Mouse (Mus musculus): ENCODE measurements around the gene Tmem256. TPM values are rescaled to one million over a fixed set of nuclear protein-coding genes. Genes with fewer than 3 reads are reported as not detected.

Tmem256 gene
- polyA plus RNA-seq, 1 experiment from 2014 or later = 314 TPM

- ATAC-seq (ENCODE audit: low FRiP score) = peak; percentile 18
- H3K36me3 ChIP-seq = no peaks in the 10 kb centered on the region
- peak overlapping the region; percentile 83 for H3K4me2 ChIP-seq (replicated peaks)
- peaks cover 24% of the 10 kb centered on the region for H3K27me3 ChIP-seq
- peaks cover 27% of the 10 kb centered on the region for H3K4me1 ChIP-seq
- H3K9ac ChIP-seq = peak overlapping the region; percentile 52
- peak overlapping the region; percentile 42 for H3K27ac ChIP-seq
- WGBS = under 1% methylated on average over 18 of the region's 18 CpGs
- H3K4me3 ChIP-seq = peak overlapping the region; percentile 44
- H3K9me3 ChIP-seq (replicated peaks) = no peaks in the 10 kb centered on the region
These were observed 42.2 kb downstream of the Tmem256 start for GRCm38 (mm10) chr11:69880506-69880852.

GRCm38 (mm10) chr11:69880853-69881603 is 42.7 kb downstream of the Tmem256 start, which contains the start of gene Kctd11:
Gene Kctd11, minus strand, starts transcription at chr11:69881406.
- H3K4me1 ChIP-seq = peaks cover 27% of the 10 kb centered on the region

GRCm38 (mm10) chr11:69881787-69882670 is 43.7 kb downstream of the Tmem256 start:
- peak overlapping the region; percentile 83 for H3K4me2 ChIP-seq (replicated peaks)
- peaks cover 26% of the 10 kb centered on the region for H3K4me1 ChIP-seq
- H3K9me3 ChIP-seq (replicated peaks) = no peaks in the 10 kb centered on the region
- H3K36me3 ChIP-seq = no peaks in the 10 kb centered on the region
- 65% methylated on average over 21 of the region's 21 CpGs for WGBS
- peak overlapping the region; percentile 52; the same call in 1 of the 2 replicates for H3K9ac ChIP-seq
- peak overlapping the region; percentile 44 for H3K4me3 ChIP-seq
- peaks cover 24% of the 10 kb centered on the region for H3K27me3 ChIP-seq
- no peak for ATAC-seq (ENCODE audit: low FRiP score)
- peak overlapping the region; percentile 42; the same call in 1 of the 2 replicates for H3K27ac ChIP-seq

More at GRCm38 (mm10) chr11:69880853-69881603, 42.7 kb downstream of the Tmem256 start, which contains the start of gene Kctd11:
- Histone ChIP-seq H3K27ac (peak within 1 kb of the TSS; percentile 42), H3K4me3 (peak within 1 kb of the TSS; percentile 44), H3K9ac (peak within 1 kb of the TSS; percentile 52), H3K4me2 (replicated peaks) (peak within 1 kb of the TSS; percentile 83), H3K27me3 (peaks cover 24% of the 10 kb centered on the region), H3K36me3 (no peaks in the 10 kb centered on the region), H3K9me3 (replicated peaks) (no peaks in the 10 kb centered on the region)
- under 1% methylated on average over 46 of the region's 46 CpGs for WGBS
- peak; percentile 64 for ATAC-seq (ENCODE audit: low FRiP score)

GRCm38 (mm10) chr11:69883066-69883465 is 44.8 kb downstream of the Tmem256 start:
- 60% methylated on average over 4 of the region's 4 CpGs for WGBS
- no peak overlapping the region for H3K4me2 ChIP-seq (replicated peaks)
- no peak overlapping the region for H3K4me3 ChIP-seq
- peaks cover 22% of the 10 kb centered on the region for H3K4me1 ChIP-seq
- no peak overlapping the region for H3K27ac ChIP-seq
- ATAC-seq (ENCODE audit: low FRiP score) = no peak
- no peaks in the 10 kb centered on the region for H3K36me3 ChIP-seq
- no peaks in the 10 kb centered on the region for H3K9me3 ChIP-seq (replicated peaks)
- H3K9ac ChIP-seq = no peak overlapping the region
- peaks cover 24% of the 10 kb centered on the region for H3K27me3 ChIP-seq

GRCm38 (mm10) chr11:69883527-69884151 is 45.3 kb downstream of the Tmem256 start:
- no peak overlapping the region for H3K4me2 ChIP-seq (replicated peaks)
- no peak overlapping the region for H3K4me3 ChIP-seq
- H3K9ac ChIP-seq = no peak overlapping the region
- H3K36me3 ChIP-seq = no peaks in the 10 kb centered on the region
- WGBS = 89% methylated on average over 8 of the region's 8 CpGs
- no peak overlapping the region for H3K27ac ChIP-seq
- H3K27me3 ChIP-seq = peaks cover 24% of the 10 kb centered on the region
- peaks cover 18% of the 10 kb centered on the region for H3K4me1 ChIP-seq
- H3K9me3 ChIP-seq (replicated peaks) = no peaks in the 10 kb centered on the region
- no peak for ATAC-seq (ENCODE audit: low FRiP score)

- no peak overlapping the region for H3K27ac ChIP-seq
- H3K36me3 ChIP-seq = no peaks in the 10 kb centered on the region
- peaks cover 17% of the 10 kb centered on the region for H3K4me1 ChIP-seq
- no peak overlapping the region for H3K4me2 ChIP-seq (replicated peaks)
- ATAC-seq (ENCODE audit: low FRiP score) = no peak
- no peak overlapping the region for H3K4me3 ChIP-seq
- WGBS = 78% methylated on average over 9 of the region's 9 CpGs
- H3K27me3 ChIP-seq = peaks cover 24% of the 10 kb centered on the region
- H3K9ac ChIP-seq = no peak overlapping the region
- H3K9me3 ChIP-seq (replicated peaks) = no peaks in the 10 kb centered on the region
These were observed 45.9 kb downstream of the Tmem256 start for GRCm38 (mm10) chr11:69884240-69884639.

- no peak for ATAC-seq (ENCODE audit: low FRiP score)
- H3K4me2 ChIP-seq (replicated peaks) = no peak overlapping the region
- H3K4me1 ChIP-seq = peaks cover 16% of the 10 kb centered on the region
- 87% methylated on average over 8 of the region's 8 CpGs for WGBS
- no peaks in the 10 kb centered on the region for H3K9me3 ChIP-seq (replicated peaks)
- H3K4me3 ChIP-seq = no peak overlapping the region
- H3K36me3 ChIP-seq = no peaks in the 10 kb centered on the region
- peaks cover 20% of the 10 kb centered on the region for H3K27me3 ChIP-seq
- no peak overlapping the region for H3K27ac ChIP-seq
- H3K9ac ChIP-seq = no peak overlapping the region
These were observed 46.3 kb downstream of the Tmem256 start for GRCm38 (mm10) chr11:69884663-69885062.

GRCm38 (mm10) chr11:69886907-69887635 is 48.8 kb downstream of the Tmem256 start:
- ATAC-seq (ENCODE audit: low FRiP score) = no peak
- H3K4me1 ChIP-seq = no peaks in the 10 kb centered on the region
- 75% methylated on average over 8 of the region's 8 CpGs for WGBS

More at GRCm38 (mm10) chr11:69886907-69887635, 48.8 kb downstream of the Tmem256 start:
- Histone ChIP-seq H3K36me3 (no peaks in the 10 kb centered on the region), H3K9ac (no peak overlapping the region), H3K4me3 (no peak overlapping the region), H3K9me3 (replicated peaks) (no peaks in the 10 kb centered on the region), H3K4me2 (replicated peaks) (no peak overlapping the region), H3K27me3 (peaks cover 6% of the 10 kb centered on the region), H3K27ac (no peak overlapping the region)

Small RNA genes within 50 kb of the gene (microRNA-seq; reads per million reads assigned to microRNA genes)
- gene Mir6924 = not detected

Other genes with a start within 250 kb of the Tmem256 start
- 12.1 and 18.5 TPM in 2 replicates for gene Atp1b2, start 232.6 kb upstream of the Tmem256 start, polyA plus RNA-seq (2016; fragmentation: Nextera tagmentation; extraction: Ambion mirVana)
- not detected in 2 replicates for gene Shbg, start 220.6 kb upstream of the Tmem256 start, polyA plus RNA-seq (2016; fragmentation: Nextera tagmentation; extraction: Ambion mirVana)
- 24.4 and 26.6 TPM in 2 replicates for gene Sat2, start 216.5 kb upstream of the Tmem256 start, polyA plus RNA-seq (2016; fragmentation: Nextera tagmentation; extraction: Ambion mirVana)
- 62.7 and 62.8 TPM in 2 replicates for gene Fxr2, start 205.5 kb upstream of the Tmem256 start, polyA plus RNA-seq (2016; fragmentation: Nextera tagmentation; extraction: Ambion mirVana)
- 0.26 TPM in 1 of 2 replicates, not detected in the other for gene Sox15, start 183.2 kb upstream of the Tmem256 start, polyA plus RNA-seq (2016; fragmentation: Nextera tagmentation; extraction: Ambion mirVana)
- gene Mpdu1, start 175.9 kb upstream of the Tmem256 start, polyA plus RNA-seq (2016; fragmentation: Nextera tagmentation; extraction: Ambion mirVana) = 68.0 and 69.1 TPM in 2 replicates
- 6.9 and 8.2 TPM in 2 replicates for gene Cd68, start 172.4 kb upstream of the Tmem256 start, polyA plus RNA-seq (2016; fragmentation: Nextera tagmentation; extraction: Ambion mirVana)
- gene Eif4a1, start 166.1 kb upstream of the Tmem256 start, polyA plus RNA-seq (2016; fragmentation: Nextera tagmentation; extraction: Ambion mirVana) = 555 and 589 TPM in 2 replicates
- 105 and 106 TPM in 2 replicates for gene Senp3, start 156.4 kb upstream of the Tmem256 start, polyA plus RNA-seq (2016; fragmentation: Nextera tagmentation; extraction: Ambion mirVana)
- gene Tnfsf13, start 152.7 kb upstream of the Tmem256 start, polyA plus RNA-seq (2016; fragmentation: Nextera tagmentation; extraction: Ambion mirVana) = 0.42 and 0.49 TPM in 2 replicates
- gene Tnfsf12, start 142.7 kb upstream of the Tmem256 start, polyA plus RNA-seq (2016; fragmentation: Nextera tagmentation; extraction: Ambion mirVana) = 3.1 and 3.4 TPM in 2 replicates
- 0.80 and 1.9 TPM in 2 replicates for gene Tnfsfm13, start 142.4 kb upstream of the Tmem256 start, polyA plus RNA-seq (2016; fragmentation: Nextera tagmentation; extraction: Ambion mirVana)
- gene Polr2a, start 79.9 kb upstream of the Tmem256 start, polyA plus RNA-seq (2016; fragmentation: Nextera tagmentation; extraction: Ambion mirVana) = 32.2 and 39.0 TPM in 2 replicates
- gene Slc35g3, start 76.5 kb upstream of the Tmem256 start, polyA plus RNA-seq (2016; fragmentation: Nextera tagmentation; extraction: Ambion mirVana) = 0.40 and 0.61 TPM in 2 replicates
- 2.3 and 2.4 TPM in 2 replicates for gene Zbtb4, start 72.6 kb upstream of the Tmem256 start, polyA plus RNA-seq (2016; fragmentation: Nextera tagmentation; extraction: Ambion mirVana)
- gene Chrnb1, start 42.6 kb upstream of the Tmem256 start, polyA plus RNA-seq (2016; fragmentation: Nextera tagmentation; extraction: Ambion mirVana) = 3.0 and 5.9 TPM in 2 replicates
- 3.7 and 4.2 TPM in 2 replicates for gene Fgf11, start 36.7 kb upstream of the Tmem256 start, polyA plus RNA-seq (2016; fragmentation: Nextera tagmentation; extraction: Ambion mirVana)
- 1.6 and 2.4 TPM in 2 replicates for gene Tmem102, start 32.9 kb upstream of the Tmem256 start, polyA plus RNA-seq (2016; fragmentation: Nextera tagmentation; extraction: Ambion mirVana)
- gene Gm39566, start 23.2 kb upstream of the Tmem256 start, polyA plus RNA-seq (2016; fragmentation: Nextera tagmentation; extraction: Ambion mirVana) = not detected in 2 replicates
- 0.14 TPM in 1 of 2 replicates, not detected in the other for gene Spem2, start 20.0 kb upstream of the Tmem256 start, polyA plus RNA-seq (2016; fragmentation: Nextera tagmentation; extraction: Ambion mirVana)
- 0.21 and 0.46 TPM in 2 replicates for gene Spem1, start 16.3 kb upstream of the Tmem256 start, polyA plus RNA-seq (2016; fragmentation: Nextera tagmentation; extraction: Ambion mirVana)
- 14.7 and 14.9 TPM in 2 replicates for gene Nlgn2, start 730 bp upstream of the Tmem256 start, polyA plus RNA-seq (2016; fragmentation: Nextera tagmentation; extraction: Ambion mirVana)
- gene Plscr3, start 7.9 kb downstream of the Tmem256 start, polyA plus RNA-seq (2016; fragmentation: Nextera tagmentation; extraction: Ambion mirVana) = 74.9 and 87.3 TPM in 2 replicates
- gene Tnk1, start 20.2 kb downstream of the Tmem256 start, polyA plus RNA-seq (2016; fragmentation: Nextera tagmentation; extraction: Ambion mirVana) = 0.57 and 1.4 TPM in 2 replicates
- not detected in 2 replicates for gene Tmem95, start 39.5 kb downstream of the Tmem256 start, polyA plus RNA-seq (2016; fragmentation: Nextera tagmentation; extraction: Ambion mirVana)
- gene Kctd11, start 42.9 kb downstream of the Tmem256 start, polyA plus RNA-seq (2016; fragmentation: Nextera tagmentation; extraction: Ambion mirVana) = 2.9 and 3.2 TPM in 2 replicates
- gene Acap1, start 57.0 kb downstream of the Tmem256 start, polyA plus RNA-seq (2016; fragmentation: Nextera tagmentation; extraction: Ambion mirVana) = 0.86 and 0.92 TPM in 2 replicates
- gene 2810408A11Rik, start 62.5 kb downstream of the Tmem256 start, polyA plus RNA-seq (2016; fragmentation: Nextera tagmentation; extraction: Ambion mirVana) = 17.8 TPM in 2 replicates
- gene Neurl4, start 62.6 kb downstream of the Tmem256 start, polyA plus RNA-seq (2016; fragmentation: Nextera tagmentation; extraction: Ambion mirVana) = 15.0 and 15.2 TPM in 2 replicates
- 84.7 and 90.1 TPM in 2 replicates for gene Gps2, start 75.4 kb downstream of the Tmem256 start, polyA plus RNA-seq (2016; fragmentation: Nextera tagmentation; extraction: Ambion mirVana)
- 1,354 and 1,360 TPM in 2 replicates for gene Eif5a, start 83.4 kb downstream of the Tmem256 start, polyA plus RNA-seq (2016; fragmentation: Nextera tagmentation; extraction: Ambion mirVana)
- gene Ybx2, start 97.3 kb downstream of the Tmem256 start, polyA plus RNA-seq (2016; fragmentation: Nextera tagmentation; extraction: Ambion mirVana) = 5.5 and 9.0 TPM in 2 replicates
- 9.6 and 12.9 TPM in 2 replicates for gene Slc2a4, start 109.7 kb downstream of the Tmem256 start, polyA plus RNA-seq (2016; fragmentation: Nextera tagmentation; extraction: Ambion mirVana)
- 9.5 and 21.8 TPM in 2 replicates for gene Cldn7, start 126.3 kb downstream of the Tmem256 start, polyA plus RNA-seq (2016; fragmentation: Nextera tagmentation; extraction: Ambion mirVana)
- 22.4 and 26.1 TPM in 2 replicates for gene Ctdnep1, start 142.6 kb downstream of the Tmem256 start, polyA plus RNA-seq (2016; fragmentation: Nextera tagmentation; extraction: Ambion mirVana)
- 123 and 127 TPM in 2 replicates for gene Elp5, start 144.0 kb downstream of the Tmem256 start, polyA plus RNA-seq (2016; fragmentation: Nextera tagmentation; extraction: Ambion mirVana)
- 598 and 607 TPM in 2 replicates for gene Gabarap, start 152.6 kb downstream of the Tmem256 start, polyA plus RNA-seq (2016; fragmentation: Nextera tagmentation; extraction: Ambion mirVana)
- 87.8 and 96.2 TPM in 2 replicates for gene Phf23, start 157.3 kb downstream of the Tmem256 start, polyA plus RNA-seq (2016; fragmentation: Nextera tagmentation; extraction: Ambion mirVana)
- 45.9 and 46.4 TPM in 2 replicates for gene Dvl2, start 162.1 kb downstream of the Tmem256 start, polyA plus RNA-seq (2016; fragmentation: Nextera tagmentation; extraction: Ambion mirVana)
- gene Acadvl, start 176.9 kb downstream of the Tmem256 start, polyA plus RNA-seq (2016; fragmentation: Nextera tagmentation; extraction: Ambion mirVana) = 59.8 and 61.9 TPM in 2 replicates
- 23.0 and 28.5 TPM in 2 replicates for gene Dlg4, start 178.4 kb downstream of the Tmem256 start, polyA plus RNA-seq (2016; fragmentation: Nextera tagmentation; extraction: Ambion mirVana)
- 0.56 and 0.89 TPM in 2 replicates for gene Asgr1, start 215.6 kb downstream of the Tmem256 start, polyA plus RNA-seq (2016; fragmentation: Nextera tagmentation; extraction: Ambion mirVana)